Mouse (Mus musculus) CH12.LX (cell line): ENCODE data around the gene Cfap97d2.

Source experiments
- CTCF ChIP-seq, 2 experiments: IDR thresholded peaks in 1 of 2; conservative IDR thresholded peaks in 1 of 2; 2 replicates each; pipeline ENCODE4 v1.5.1; 2011 to 2012; ENCODE audit warnings: low read depth in 2 of 2, low read length in 2 of 2, improper control_type of control experiment in 1 of 2, inconsistent platforms in 1 of 2, mild to moderate bottlenecking in 1 of 2, moderate library complexity in 1 of 2
- POLR2A ChIP-seq: IDR thresholded peaks from 2 replicates; pipeline ENCODE4 v1.6.1; 2011; ENCODE audit warnings: low read depth, mild to moderate bottlenecking, improper control_type of control experiment, low read length
- USF1 ChIP-seq: IDR thresholded peaks from 2 replicates; pipeline ENCODE4 v1.6.1; 2014; ENCODE audit warnings: low read depth, mild to moderate bottlenecking, inconsistent platforms, low read length, improper control_type of control experiment
- ZNF384 ChIP-seq: IDR thresholded peaks from 2 replicates; pipeline ENCODE4 v1.6.1; 2012; ENCODE audit warnings: low read depth, low read length, improper control_type of control experiment, inconsistent platforms

DNA sequence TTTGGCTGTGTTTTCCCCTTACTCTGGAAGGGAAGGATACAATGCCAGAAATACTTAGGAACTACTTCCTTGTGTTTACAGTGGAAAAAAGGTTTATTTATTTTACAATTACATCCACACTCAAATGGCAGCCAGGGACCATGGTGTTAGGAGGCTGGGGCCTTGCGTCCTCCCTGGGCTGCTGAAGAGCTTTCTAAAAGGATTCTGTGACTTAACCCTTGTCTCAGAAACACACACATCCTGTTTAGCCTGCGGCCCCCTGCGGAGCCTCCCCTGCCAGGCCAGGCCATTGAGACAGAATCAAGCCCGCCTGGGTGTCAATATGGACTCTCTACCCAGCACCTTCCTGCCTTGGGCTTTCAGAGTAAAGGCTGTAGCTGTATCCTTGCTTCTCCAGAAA lies 2.9 kb upstream of the Cfap97d2 start:
- TF ChIP-seq USF1 (no peak), ZNF384 (no peak), CTCF (conservative IDR thresholded peaks at IDR 0.05 in 1 of 2, IDR thresholded peaks at IDR 0.05 in 1 of 2; ENCODE audit: low read depth in 2 of 2, low read length in 2 of 2) (no peak), POLR2A (no peak)
